Mouse (Mus musculus) forebrain, embryonic 10.5 days (tissue): Measurements from ENCODE around the gene Plekhh1. TPM values are rescaled to one million over a fixed set of nuclear protein-coding genes. Genes with fewer than 3 reads are reported as not detected.

Experiments
- DNase-seq: peaks from one replicate; pipeline ENCODE4 v3.0.0-alpha.2; 2017; ENCODE audit warnings: low spot score; ENCODE audit errors: extremely low spot score
- H3K27ac ChIP-seq: fragments of 300-500 bp; sonication (generic); 2 replicates; pipeline ENCODE4 v1.5.1; 2016; ENCODE audit warnings: mild to moderate bottlenecking
- H3K27me3 ChIP-seq: fragments of 300-500 bp; sonication (generic); 2 replicates; pipeline ENCODE4 v1.6.1; 2016; ENCODE audit warnings: mild to moderate bottlenecking; ENCODE audit not compliant: poor library complexity, severe bottlenecking
- H3K36me3 ChIP-seq: fragments of 300-500 bp; sonication (generic); replicated peaks from 2 replicates; pipeline ENCODE4 v1.6.1; 2016; ENCODE audit warnings: mild to moderate bottlenecking, moderate library complexity
- H3K4me1 ChIP-seq: fragments of 300-500 bp; sonication (generic); 2 replicates; pipeline ENCODE4 v1.6.1; 2016
- H3K4me3 ChIP-seq: fragments of 300-500 bp; sonication (generic); 2 replicates; pipeline ENCODE4 v1.5.1; 2016; ENCODE audit warnings: mild to moderate bottlenecking, moderate library complexity
- H3K9me3 ChIP-seq: fragments of 300-500 bp; sonication (generic); 2 replicates; pipeline ENCODE4 v1.6.1; 2016; ENCODE audit warnings: mild to moderate bottlenecking, moderate library complexity
- WGBS: fragments of 180-500 bp; shearing (Covaris S2); methylation state at CpG from one replicate; pipeline ENCODE4 v1.1.7; 2016; 5-methylcytosine and 5-hydroxymethylcytosine counted together
- polyA plus RNA-seq: library from polyadenylated mRNA; unstranded; fragments of >200 nt; fragmentation: Nextera tagmentation; extraction: Ambion mirVana; gene quantifications from 2 replicates; pipeline ENCODE4 v1.2.1, GENCODE M21; 2016

Gene Plekhh1
- polyA plus RNA-seq, 1 experiment from 2014 or later, result 6.6 TPM

- 87% methylated on average over 9 of the region's 9 CpGs for WGBS
- peaks cover 86% of the 10 kb centered on the region for H3K36me3 ChIP-seq
- no peak for DNase-seq
- no peak overlapping the region for H3K4me3 ChIP-seq
- no peak overlapping the region for H3K27ac ChIP-seq
- no peaks in the 10 kb centered on the region for H3K9me3 ChIP-seq
- peaks cover 3% of the 10 kb centered on the region; the same call in 1 of the 2 replicates for H3K4me1 ChIP-seq
- no peaks in the 10 kb centered on the region for H3K27me3 ChIP-seq
Observed at GRCm38 (mm10) chr12:79066431-79066830, 37.5 kb downstream of the Plekhh1 start.

DNA sequence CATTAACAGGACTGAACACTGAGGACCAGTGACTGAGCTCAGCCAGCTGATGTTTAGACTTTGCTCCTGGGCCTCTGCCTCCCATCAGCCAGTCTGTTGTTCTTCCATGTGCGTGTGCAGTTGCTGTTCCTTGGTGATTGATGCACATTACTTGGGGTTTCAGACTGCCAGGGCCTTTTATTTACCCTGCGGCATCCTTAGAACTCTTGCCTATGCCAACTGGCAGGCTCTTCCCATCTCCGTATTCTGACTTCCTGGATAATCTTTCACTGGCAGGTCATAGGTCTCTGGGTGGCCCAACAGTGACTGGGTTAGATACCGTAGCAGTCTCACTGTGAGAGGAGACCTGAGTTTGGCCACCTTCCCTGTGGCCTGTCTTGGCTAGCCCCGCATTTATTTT, 38.6 kb downstream of the Plekhh1 start:
- no peaks in the 10 kb centered on the region for H3K27me3 ChIP-seq
- no peaks in the 10 kb centered on the region for H3K9me3 ChIP-seq
- H3K27ac ChIP-seq, result no peak overlapping the region
- no peak overlapping the region for H3K4me3 ChIP-seq
- 91% methylated on average over 5 of the region's 5 CpGs for WGBS
- no peak for DNase-seq
- H3K36me3 ChIP-seq, result peaks cover 87% of the 10 kb centered on the region
- H3K4me1 ChIP-seq, result peaks cover 1% of the 10 kb centered on the region; the same call in 1 of the 2 replicates

DNA sequence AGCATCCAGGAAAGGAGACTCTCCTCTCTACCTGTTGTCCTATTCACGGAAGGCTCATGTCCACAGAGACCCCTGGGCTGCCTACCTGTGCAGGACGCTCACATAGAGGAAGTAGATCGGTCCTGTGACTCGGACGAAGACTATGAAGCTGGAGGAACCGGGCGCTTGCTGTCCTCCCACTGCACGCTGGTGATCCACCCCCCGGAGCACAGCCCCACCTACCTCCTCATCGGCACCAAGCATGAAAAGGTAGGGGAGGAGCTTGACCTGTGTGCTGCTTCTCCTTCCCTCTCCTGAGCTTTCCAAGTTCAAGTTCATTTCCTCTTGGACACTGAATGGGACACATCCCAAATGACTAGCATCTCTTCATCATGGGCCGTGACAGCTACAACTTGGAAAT, 39.3 kb downstream of the Plekhh1 start:
- H3K9me3 ChIP-seq, result no peaks in the 10 kb centered on the region
- H3K27ac ChIP-seq, result no peak overlapping the region
- peaks cover 95% of the 10 kb centered on the region for H3K36me3 ChIP-seq
- H3K27me3 ChIP-seq, result no peaks in the 10 kb centered on the region
- 92% methylated on average over 11 of the region's 11 CpGs for WGBS
- no peak overlapping the region for H3K4me3 ChIP-seq
- DNase-seq, result no peak
- no peaks in the 10 kb centered on the region for H3K4me1 ChIP-seq

GRCm38 (mm10) chr12:79069187-79069608, 40.2 kb downstream of the Plekhh1 start:
- Histone ChIP-seq H3K36me3 (peaks cover 95% of the 10 kb centered on the region), H3K9me3 (no peaks in the 10 kb centered on the region), H3K27me3 (no peaks in the 10 kb centered on the region), H3K4me1 (no peaks in the 10 kb centered on the region), H3K4me3 (no peak overlapping the region), H3K27ac (no peak overlapping the region)
- DNase-seq, result no peak
- 85% methylated on average over 6 of the region's 6 CpGs for WGBS

DNA sequence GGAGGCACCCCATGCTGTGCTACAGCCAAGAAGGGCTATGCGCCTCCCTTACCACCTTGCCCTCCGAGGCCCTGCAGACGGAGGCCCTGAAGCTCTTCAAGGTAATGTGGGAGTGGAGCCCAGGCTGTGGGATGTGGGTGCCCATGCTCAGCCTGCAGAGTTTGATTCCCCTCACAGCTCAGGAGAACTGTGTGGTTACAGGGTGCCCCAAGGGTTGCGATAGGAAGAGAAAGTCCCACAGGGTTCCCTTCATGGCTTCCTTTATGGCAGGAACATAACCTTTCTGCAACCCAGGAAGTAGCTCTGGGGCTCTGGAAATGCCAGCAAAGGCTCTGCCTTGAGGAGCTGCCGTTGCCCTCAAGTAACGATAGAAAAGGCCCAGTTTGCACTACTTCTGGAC, 41.0 kb downstream of the Plekhh1 start:
- Histone ChIP-seq H3K4me3 (no peak overlapping the region), H3K27me3 (no peaks in the 10 kb centered on the region), H3K36me3 (peaks cover 95% of the 10 kb centered on the region), H3K9me3 (no peaks in the 10 kb centered on the region), H3K27ac (no peak overlapping the region), H3K4me1 (no peaks in the 10 kb centered on the region)
- no peak for DNase-seq
- 90% methylated on average over 6 of the region's 6 CpGs for WGBS

DNA sequence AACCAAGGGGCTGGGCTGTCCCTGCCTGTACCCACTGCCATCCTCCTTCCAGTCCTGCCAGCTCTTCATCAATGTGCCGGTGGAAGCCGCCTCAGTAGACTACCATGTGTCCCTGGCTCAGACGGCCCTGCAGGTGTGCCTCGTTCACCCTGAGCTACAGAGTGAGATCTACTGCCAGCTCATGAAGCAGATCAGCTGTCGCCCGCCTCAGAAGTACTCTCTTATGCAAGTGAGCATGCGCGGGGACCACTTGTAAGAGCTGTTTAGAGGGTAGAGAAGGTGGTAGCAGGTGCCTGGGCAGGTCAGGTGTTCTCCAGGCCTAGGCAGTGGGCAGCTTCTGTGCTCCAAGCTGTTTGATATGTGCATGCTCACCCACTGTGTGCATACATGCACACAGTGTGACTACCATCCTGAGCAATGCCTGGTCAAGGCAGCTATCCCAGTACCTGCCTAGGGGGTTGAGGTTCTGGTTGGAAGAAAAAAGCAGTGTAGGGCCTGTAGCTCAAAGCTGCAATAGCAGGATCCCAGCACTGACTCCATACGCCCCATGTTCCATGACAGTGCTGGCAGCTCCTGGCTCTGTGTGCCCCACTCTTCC, 41.9 kb downstream of the Plekhh1 start:
- Histone ChIP-seq H3K36me3 (peaks cover 96% of the 10 kb centered on the region), H3K9me3 (no peaks in the 10 kb centered on the region), H3K27ac (no peak overlapping the region), H3K27me3 (no peaks in the 10 kb centered on the region), H3K4me1 (no peaks in the 10 kb centered on the region), H3K4me3 (no peak overlapping the region)
- no peak for DNase-seq
- 86% methylated on average over 9 of the region's 9 CpGs for WGBS

GRCm38 (mm10) chr12:79072576-79072975, 43.6 kb downstream of the Plekhh1 start:
- Histone ChIP-seq H3K4me3 (no peak overlapping the region), H3K36me3 (peaks cover 98% of the 10 kb centered on the region), H3K4me1 (no peaks in the 10 kb centered on the region), H3K27me3 (no peaks in the 10 kb centered on the region), H3K27ac (no peak overlapping the region), H3K9me3 (no peaks in the 10 kb centered on the region)
- DNase-seq, result no peak
- WGBS, result 92% methylated on average over 6 of the region's 6 CpGs

- DNase-seq, result no peak
- no peak overlapping the region for H3K4me3 ChIP-seq
- H3K36me3 ChIP-seq, result peaks cover 98% of the 10 kb centered on the region
- no peak overlapping the region for H3K27ac ChIP-seq
- 92% methylated on average over 6 of the region's 6 CpGs for WGBS
- H3K9me3 ChIP-seq, result no peaks in the 10 kb centered on the region
- H3K27me3 ChIP-seq, result no peaks in the 10 kb centered on the region
- no peaks in the 10 kb centered on the region for H3K4me1 ChIP-seq
Observed at GRCm38 (mm10) chr12:79073362-79073761, 44.4 kb downstream of the Plekhh1 start.

- peak within 1 kb of the TSS; percentile 99 for H3K4me3 ChIP-seq
- H3K36me3 ChIP-seq, result peaks cover 22% of the 10 kb centered on the region
- peak within 1 kb of the TSS; percentile 94 for H3K27ac ChIP-seq
- H3K4me1 ChIP-seq, result peaks cover 18% of the 10 kb centered on the region
- H3K27me3 ChIP-seq, result no peaks in the 10 kb centered on the region
- WGBS, result under 1% methylated on average over 50 of the region's 53 CpGs
- peak; percentile 89 for DNase-seq
- H3K9me3 ChIP-seq, result no peaks in the 10 kb centered on the region
Observed at GRCm38 (mm10) chr12:79089182-79089812, 60.3 kb downstream of the Plekhh1 start, which contains the start of gene Pigh. TSS of gene Pigh (minus strand) at chr12:79089651.

DNA sequence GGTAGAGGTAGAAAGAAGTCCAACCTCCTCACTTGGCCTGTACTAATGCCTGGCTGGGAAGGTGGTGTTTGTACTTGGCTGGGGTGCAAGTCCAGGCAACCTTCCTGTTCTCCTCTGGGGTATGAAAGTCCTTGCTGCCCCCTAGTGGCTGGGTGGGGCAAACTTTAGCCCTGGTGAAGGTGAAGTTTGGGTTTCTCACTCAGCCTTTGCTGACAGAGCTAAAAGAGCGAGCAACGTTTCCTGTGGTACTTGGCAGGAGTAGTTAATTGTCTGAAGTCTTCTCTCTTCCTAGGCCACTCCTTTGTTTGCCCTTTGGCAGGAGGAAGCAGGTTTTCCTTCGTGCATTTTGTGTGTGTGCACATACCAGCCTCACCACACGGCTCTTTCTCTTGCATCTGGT, 63.6 kb downstream of the Plekhh1 start:
- peaks cover 18% of the 10 kb centered on the region for H3K4me1 ChIP-seq
- H3K4me3 ChIP-seq, result no peak overlapping the region
- WGBS, result 52% methylated on average over 4 of the region's 4 CpGs
- no peak for DNase-seq
- H3K27ac ChIP-seq, result no peak overlapping the region
- no peaks in the 10 kb centered on the region for H3K27me3 ChIP-seq
- H3K9me3 ChIP-seq, result no peaks in the 10 kb centered on the region
- H3K36me3 ChIP-seq, result no peaks in the 10 kb centered on the region

DNA sequence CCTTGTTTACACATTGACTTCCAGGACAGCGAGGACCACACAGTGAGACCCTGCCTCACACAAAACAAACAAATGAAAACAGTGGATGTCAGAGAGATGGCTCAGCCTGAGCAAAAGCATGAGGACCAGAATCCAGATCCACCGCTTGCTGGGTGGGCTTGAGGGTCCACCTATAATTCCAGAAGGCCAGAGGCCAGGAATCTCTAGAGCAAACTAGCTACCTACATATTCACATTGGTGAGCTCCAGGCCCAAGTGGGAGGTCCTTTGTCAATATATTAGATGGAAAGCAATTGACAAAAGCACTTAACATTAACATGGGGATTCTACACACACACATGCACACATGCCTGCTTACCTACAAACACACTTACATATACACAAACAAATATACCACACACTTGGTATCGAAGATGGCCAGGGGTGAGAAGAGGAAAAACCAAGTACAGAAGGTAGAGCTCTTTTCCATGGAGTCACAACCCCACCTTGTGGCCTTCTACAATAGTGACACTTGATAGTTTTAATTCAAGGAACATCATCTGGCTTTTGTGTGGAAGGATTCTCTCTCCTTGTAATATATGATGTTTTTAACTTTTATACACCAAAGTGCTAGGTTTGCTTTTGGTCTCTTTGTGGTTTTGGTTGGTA, 68.3 kb downstream of the Plekhh1 start:
- DNase-seq, result no peak
- no peak overlapping the region for H3K4me3 ChIP-seq
- no peaks in the 10 kb centered on the region for H3K36me3 ChIP-seq
- H3K9me3 ChIP-seq, result no peaks in the 10 kb centered on the region
- H3K27ac ChIP-seq, result no peak overlapping the region
- no peaks in the 10 kb centered on the region for H3K27me3 ChIP-seq
- WGBS, result 68% methylated on average over 3 of the region's 3 CpGs
- no peaks in the 10 kb centered on the region; the same call in 1 of the 2 replicates for H3K4me1 ChIP-seq

GRCm38 (mm10) chr12:79103773-79104172, 74.8 kb downstream of the Plekhh1 start:
- Histone ChIP-seq H3K4me1 (peaks cover 8% of the 10 kb centered on the region; the same call in 1 of the 2 replicates), H3K9me3 (no peaks in the 10 kb centered on the region; the same call in 1 of the 2 replicates), H3K4me3 (no peak overlapping the region), H3K27ac (no peak overlapping the region), H3K36me3 (no peaks in the 10 kb centered on the region), H3K27me3 (no peaks in the 10 kb centered on the region)
- DNase-seq, result no peak
- 84% methylated on average over 3 of the region's 3 CpGs for WGBS

DNA sequence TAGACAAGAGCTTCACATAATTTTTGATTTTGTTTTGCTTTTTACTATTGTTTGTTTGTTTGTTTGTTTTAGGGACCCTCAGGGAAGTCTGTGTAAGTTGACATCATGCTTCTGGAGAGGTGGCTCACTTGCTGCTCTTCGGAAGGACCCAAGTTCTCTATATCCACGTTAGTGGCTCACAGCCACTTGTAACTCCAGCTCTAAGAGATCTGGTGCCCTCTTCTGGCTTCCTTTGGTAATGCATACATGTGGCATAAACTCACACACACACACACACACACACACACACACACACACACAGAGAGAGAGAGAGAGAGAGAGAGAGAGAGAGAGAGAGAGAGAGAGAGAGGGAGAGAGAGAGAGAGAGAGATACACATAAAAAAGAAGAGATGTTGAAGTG, 75.6 kb downstream of the Plekhh1 start:
- H3K9me3 ChIP-seq, result no peaks in the 10 kb centered on the region; the same call in 1 of the 2 replicates
- H3K4me1 ChIP-seq, result peaks cover 8% of the 10 kb centered on the region; the same call in 1 of the 2 replicates
- H3K27me3 ChIP-seq, result no peaks in the 10 kb centered on the region
- no peak overlapping the region for H3K27ac ChIP-seq
- WGBS, result 76% methylated on average over 2 of the region's 2 CpGs
- no peak for DNase-seq
- H3K36me3 ChIP-seq, result no peaks in the 10 kb centered on the region
- H3K4me3 ChIP-seq, result no peak overlapping the region
